Mouse (Mus musculus) brain, adult 10 weeks (tissue): ENCODE results near the gene Tmem263. TPM values are rescaled to one million over a fixed set of nuclear protein-coding genes. Genes with fewer than 3 reads are reported as not detected.

Source experiments
- polyA plus RNA-seq: library from polyadenylated mRNA; stranded (reverse); fragments of 350-450 nt; fragmentation: Illumina TruSeq; extraction: RNeasy Lipid Tissue Mini Kit (QIAGEN cat#74804); gene quantifications from one replicate; pipeline ENCODE4 v1.2.3, GENCODE M21; 2015; ENCODE audit warnings: low read depth, low replicate concordance

Tmem263 gene
- 27.3 TPM for polyA plus RNA-seq

DNA sequence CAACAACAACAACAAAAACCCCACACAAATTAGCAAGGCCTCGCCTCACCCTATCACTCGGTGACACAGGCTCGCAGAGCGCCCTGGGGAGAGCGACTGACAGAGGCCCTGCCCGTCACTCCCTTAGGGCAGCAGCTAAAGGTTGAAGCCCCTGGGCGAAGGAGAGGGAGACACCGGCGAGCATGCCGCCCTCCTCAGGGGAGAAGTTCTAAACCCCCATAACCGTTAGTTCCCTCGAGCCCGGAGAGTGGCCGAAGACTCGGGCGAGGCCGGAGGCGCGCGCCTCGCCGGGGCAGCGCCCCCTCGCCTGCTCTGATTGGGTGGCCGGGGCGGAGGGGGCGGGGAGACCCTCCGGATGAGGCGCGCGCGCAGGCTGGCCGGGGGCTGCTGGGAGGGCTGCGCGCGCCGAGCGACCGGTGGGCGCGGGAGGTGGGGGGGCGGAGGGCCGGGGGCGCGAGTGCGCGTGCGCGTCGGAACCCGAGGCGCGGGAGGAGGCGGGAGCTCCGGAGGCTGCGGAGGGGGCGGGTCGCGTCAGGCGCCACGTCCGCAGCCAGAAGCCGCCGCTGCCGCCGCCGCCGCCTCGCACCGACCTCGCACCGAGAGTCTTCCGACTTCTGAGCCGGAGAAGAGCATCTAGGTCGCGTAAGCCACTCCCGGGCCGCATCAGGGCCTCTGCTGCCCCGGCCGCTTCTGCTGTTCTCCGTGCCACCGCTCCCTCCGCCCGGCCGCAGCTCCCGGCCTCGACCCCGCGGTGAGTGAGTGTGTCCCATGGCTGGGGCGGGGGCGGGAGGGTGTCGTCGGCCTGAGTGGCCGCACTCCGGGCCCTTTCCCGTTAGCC, at the start of gene Tmem263, which contains the start of gene Fhl4:
Gene Tmem263, plus strand, starts transcription at position 381 of the 838 bp plus-strand sequence.
Gene Fhl4, minus strand, starts transcription at position 249 of the 838 bp plus-strand sequence.

DNA sequence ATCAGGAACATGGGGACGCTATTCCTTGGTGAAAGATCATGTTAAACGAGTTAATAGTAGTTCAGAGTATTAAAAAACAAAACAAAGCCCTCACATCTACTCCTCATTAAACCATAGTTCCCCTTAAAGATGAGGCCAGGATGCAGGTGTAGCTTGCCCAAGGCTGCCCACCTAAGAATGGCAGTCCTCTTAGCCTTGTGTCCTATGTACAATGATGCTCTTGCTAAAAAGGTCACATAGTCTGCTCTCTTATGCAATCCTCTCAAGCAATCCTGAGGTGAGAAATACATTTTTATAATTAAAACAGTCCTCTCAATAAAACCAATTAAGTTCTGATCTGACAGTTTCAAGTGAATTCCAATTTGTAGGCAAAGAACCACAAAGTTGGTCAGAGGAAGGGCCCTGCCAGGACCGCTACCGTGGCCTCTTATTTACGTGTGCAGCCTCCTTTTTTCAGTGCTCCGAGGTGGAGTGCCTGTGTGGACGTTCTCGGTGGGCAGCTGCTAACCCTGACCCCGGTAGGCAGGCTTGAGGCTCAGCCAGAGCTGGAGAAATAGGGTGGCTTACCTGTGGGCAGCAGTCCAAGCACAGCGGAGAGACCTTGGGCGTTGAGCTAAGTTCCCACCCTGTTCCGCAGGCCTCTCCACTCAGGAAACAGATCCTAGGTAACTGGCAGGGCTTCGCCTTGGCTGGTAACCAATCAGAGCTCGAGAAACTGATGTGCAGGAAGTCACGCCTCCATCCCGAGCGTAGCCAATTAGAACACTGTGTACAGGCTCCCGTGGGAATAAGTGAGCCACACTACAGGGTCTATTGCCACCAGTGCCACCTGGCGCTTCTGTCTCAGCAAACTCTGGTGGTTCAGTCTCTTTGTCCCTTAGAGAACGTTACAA, 25.2 kb downstream of the Tmem263 start, which contains the start of gene Mterf2:
Gene Mterf2, minus strand, starts transcription at position 633 of the 893 bp plus-strand sequence.

Other genes starting within 250 kb of the Tmem263 start
- gene Ric8b, start 185.0 kb upstream of the Tmem263 start, polyA plus RNA-seq = 51.2 TPM
- gene Fhl4, start 132 bp upstream of the Tmem263 start, polyA plus RNA-seq = 1.4 TPM
- gene Mterf2, start 25.4 kb downstream of the Tmem263 start, polyA plus RNA-seq = 27.9 TPM
- 20.9 TPM for gene Cry1, start 82.4 kb downstream of the Tmem263 start, polyA plus RNA-seq